Mouse (Mus musculus) testis, adult 2 months (tissue): Measurements from ENCODE around the gene Ergic1.

Source experiments
- CTCF ChIP-seq: fragments of 200-500 bp; IDR thresholded peaks from 2 replicates; pipeline ENCODE4 v1.5.1; 2012; ENCODE audit warnings: low read depth, mild to moderate bottlenecking, inconsistent platforms, low read length, moderate library complexity; ENCODE audit not compliant: control insufficient read depth, insufficient read depth, insufficient replicate concordance
- POLR2A ChIP-seq: fragments of 200-500 bp; IDR thresholded peaks from 2 replicates; pipeline ENCODE4 v1.6.1; 2012; ENCODE audit warnings: low read depth, mild to moderate bottlenecking, inconsistent platforms, low read length, moderate library complexity; ENCODE audit not compliant: control insufficient read depth

- TF ChIP-seq POLR2A (no peak), CTCF (no peak)
These were observed 9.4 kb downstream of the Ergic1 start for GRCm38 (mm10) chr17:26570651-26571118.
